Mouse (Mus musculus) cortical plate, adult 2 months (tissue): ENCODE measurements around the gene Nthl1.

Experiments used
- CTCF ChIP-seq: fragments of 200-500 bp; IDR thresholded peaks from 2 replicates; pipeline ENCODE4 v1.5.1; 2011; ENCODE audit warnings: mild to moderate bottlenecking, control low read depth, low read length; ENCODE audit not compliant: insufficient read depth; ENCODE audit errors: extremely low read depth
- POLR2A ChIP-seq: fragments of 200-500 bp; IDR thresholded peaks from 2 replicates; pipeline ENCODE4 v1.6.1; 2011; ENCODE audit warnings: mild to moderate bottlenecking, low read length, control low read depth; ENCODE audit not compliant: insufficient read depth; ENCODE audit errors: extremely low read depth

- TF ChIP-seq CTCF (no peak), POLR2A (no peak)
Measured at GRCm38 (mm10) chr17:24584520-24584919, 48.0 kb upstream of the Nthl1 start.
